Mouse (Mus musculus) left cerebral cortex, adult 2 months (tissue): ENCODE results near the gene Pla2g1b. TPM values are rescaled to one million over a fixed set of nuclear protein-coding genes. Genes with fewer than 3 reads are reported as not detected.
"Not testable (repeated sequence)": the region's sequence is repeated elsewhere in the genome, so short reads cannot be mapped to it uniquely, and the experiment has no call there.

ENCODE experiments used
- DNase-seq, 2 experiments: peaks; one replicate each; pipeline ENCODE4 v3.0.0; 2021 to 2022; ENCODE audit warnings: low spot score in 2 of 2, mixed read lengths in 1 of 2; ENCODE audit errors: extremely low spot score in 1 of 2
- H3K27ac ChIP-seq: fragments of 200-600 bp; 2 replicates; pipeline ENCODE4 v1.8.1; 2022
- H3K4me3 ChIP-seq: fragments of 200-600 bp; 2 replicates; pipeline ENCODE4 v1.8.1; 2022
- CTCF ChIP-seq: fragments of 200-600 bp; IDR thresholded peaks from 2 replicates; pipeline ENCODE4 v1.8.1; 2022; ENCODE audit warnings: antibody characterized with exemption, mild to moderate bottlenecking, moderate library complexity
- intact Hi-C: fragments of 180-260 bp; cut with DNase I; formaldehyde crosslinking; loops from one replicate; pipeline ENCODE4 v1.15.1; 2025
- total RNA-seq, 2 experiments: library from RNA; stranded (reverse); gene quantifications; 2 replicates each; pipeline ENCODE4 v1.2.3; 2021

The Pla2g1b gene
- total RNA-seq, 2 experiments from 2014 or later: not detected

DNA sequence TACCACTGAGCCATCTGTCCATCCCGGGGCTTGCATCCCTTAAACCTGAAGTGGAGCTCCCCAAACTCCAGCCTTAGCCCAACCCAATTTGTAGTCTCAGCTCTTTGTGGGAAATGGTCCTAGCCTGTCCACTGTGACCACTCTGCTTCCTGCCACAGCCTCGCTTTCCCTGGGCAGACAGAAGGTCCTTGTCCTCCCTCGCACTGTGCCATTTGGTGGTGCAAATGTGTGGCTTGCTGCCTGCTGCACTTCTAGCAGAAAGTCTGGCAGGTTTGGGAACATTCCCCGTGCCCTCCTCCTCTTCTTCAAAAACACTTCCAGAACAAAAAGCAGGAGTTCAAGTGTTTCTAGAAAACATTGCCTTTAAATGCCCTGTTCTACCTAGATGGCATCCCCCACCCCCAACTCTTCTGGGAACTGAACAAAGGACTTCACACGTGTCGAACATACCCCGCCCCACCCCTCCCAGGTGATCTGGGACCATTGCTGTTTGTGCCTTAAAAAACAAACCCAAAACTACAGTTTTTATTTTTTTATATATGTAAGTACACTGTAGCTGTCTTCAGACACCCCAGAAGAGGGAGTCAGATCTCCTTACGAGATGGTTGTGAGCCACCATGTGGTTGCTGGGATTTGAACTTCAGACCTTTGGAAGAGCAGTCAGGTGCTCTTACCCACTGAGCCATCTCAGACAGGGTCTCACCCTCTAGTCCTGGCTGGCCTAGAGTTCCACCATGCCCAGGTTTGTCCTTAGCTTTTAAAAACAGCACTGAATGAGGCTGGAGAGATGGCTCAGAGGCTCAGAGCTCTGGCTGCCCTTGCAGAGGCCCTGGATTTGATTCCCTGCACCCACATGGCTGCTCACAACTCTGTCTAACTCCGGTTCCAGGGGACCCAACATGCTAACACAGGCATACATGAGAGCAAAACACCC, 32.5 kb downstream of the Pla2g1b start:
- Histone ChIP-seq H3K4me3 (no peak overlapping the region), H3K27ac (no peak overlapping the region)
- TF ChIP-seq CTCF: no peak
- intact Hi-C loops: no loop called here
- no peak for DNase-seq

DNA sequence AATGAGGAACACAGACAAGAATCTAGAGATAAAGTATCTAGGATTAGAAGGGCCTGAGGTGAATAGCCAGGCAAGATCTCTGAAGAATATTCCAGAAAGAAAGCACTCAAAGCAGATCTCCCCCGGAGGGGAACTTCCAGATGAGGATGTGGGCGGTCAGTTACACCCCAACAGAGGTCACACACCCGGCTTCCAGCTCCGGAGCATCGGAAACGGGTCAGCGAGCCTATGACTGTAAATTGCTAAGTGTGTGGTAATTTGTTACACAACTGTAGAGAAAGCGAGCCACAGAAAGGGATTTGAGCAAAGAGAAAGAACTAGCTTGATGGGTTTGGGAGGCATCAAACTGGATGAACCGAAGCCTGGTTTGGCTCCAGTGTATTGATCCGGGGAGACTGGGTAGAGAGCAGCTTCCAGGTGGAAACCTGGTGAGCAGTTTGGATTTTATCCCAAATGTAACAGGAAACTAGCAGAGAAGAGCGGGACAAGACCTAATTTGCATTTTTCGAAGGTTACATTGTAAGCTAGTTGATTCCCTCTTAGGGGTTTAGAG, 34.4 kb downstream of the Pla2g1b start:
- no peak for TF ChIP-seq CTCF
- no peak for DNase-seq
- H3K27ac ChIP-seq: no peak overlapping the region
- intact Hi-C loops: no loop called here
- H3K4me3 ChIP-seq: no peak overlapping the region

DNA sequence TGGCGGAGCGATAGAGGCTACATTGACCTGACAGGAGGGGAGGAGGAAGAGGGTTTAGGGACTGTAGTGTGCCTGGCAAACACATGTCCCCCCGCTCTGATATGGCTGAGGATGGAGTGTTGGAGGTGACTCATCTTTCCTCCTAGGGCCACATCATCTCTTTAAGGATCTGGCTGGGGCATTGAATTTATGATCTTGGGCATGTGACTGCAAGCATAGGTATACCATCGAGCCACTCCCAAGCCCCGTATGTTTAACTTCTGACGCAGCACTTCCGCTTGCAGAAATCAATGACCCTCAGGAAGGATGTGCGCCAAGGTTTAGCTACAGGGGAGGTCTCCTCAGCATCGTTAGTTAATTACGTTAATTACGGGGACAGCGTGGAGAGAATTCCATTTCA, 37.0 kb downstream of the Pla2g1b start:
- no peak for TF ChIP-seq CTCF
- Histone ChIP-seq H3K4me3 (no peak overlapping the region), H3K27ac (no peak overlapping the region)
- intact Hi-C loops: no loop called here
- DNase-seq: no peak

DNA sequence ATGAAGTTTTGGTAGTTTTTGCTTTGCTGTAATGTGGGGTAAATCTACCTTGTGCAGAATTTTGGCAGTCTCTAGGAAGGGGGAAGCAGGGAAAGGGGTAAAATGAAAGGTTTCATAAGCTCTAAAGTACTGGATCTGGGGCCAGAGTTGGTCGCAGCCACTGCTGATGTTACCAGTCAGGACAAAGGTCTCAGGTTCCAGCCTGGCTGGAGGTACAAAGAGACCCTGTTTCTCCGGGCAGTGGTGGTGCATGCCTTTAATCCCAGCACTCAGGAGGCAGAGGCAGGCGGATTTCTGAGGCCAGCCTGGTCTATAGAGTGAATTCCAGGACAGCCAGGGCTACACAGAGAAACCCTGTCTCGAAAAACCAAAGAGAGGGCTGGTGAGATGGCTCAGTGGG, 39.6 kb downstream of the Pla2g1b start:
- not testable (repeated sequence) for DNase-seq, H3K4me3 ChIP-seq, H3K27ac ChIP-seq
- intact Hi-C loops: loop anchor here (1.0 to 5.0 kb wide), 2 partner anchors 33 to 52 kb away; partner anchors contain the start of gene Rplp0

DNA sequence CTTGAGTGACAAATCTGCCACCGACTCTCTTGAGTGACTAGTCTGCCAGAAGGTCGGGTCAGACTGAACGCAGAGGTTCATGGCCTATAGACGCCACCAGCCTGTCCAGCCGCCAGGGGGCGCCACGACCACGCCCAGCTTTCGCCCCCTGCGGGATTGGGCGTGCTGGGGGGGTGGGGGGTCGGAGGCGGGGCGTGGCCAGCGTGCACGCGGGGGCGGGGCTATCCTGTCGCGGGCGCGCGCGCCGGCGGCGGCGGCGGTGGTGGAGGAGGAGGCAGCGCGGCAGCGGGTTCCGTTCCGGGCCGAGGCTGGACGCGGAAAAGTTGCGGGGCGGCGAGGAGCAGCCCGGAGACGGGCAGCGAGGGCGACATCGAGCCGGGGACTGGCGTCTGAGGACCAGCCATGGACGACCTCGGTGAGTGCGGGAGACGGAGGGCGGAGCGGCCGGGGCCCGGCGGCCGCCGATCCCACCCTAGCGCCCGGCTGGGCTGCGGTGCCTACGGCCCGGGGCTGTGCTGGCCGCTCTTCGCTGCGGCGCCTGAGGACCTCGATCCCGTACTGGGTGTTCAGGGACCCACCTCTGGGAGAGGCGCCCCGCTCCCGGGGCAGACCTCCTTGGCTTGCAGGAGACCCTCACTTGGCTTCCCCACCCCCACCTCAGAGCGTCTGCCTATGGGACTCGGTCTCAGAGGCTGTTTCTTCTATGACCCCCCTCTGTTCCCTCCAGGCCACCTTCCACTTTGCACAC, 40.6 kb downstream of the Pla2g1b start, which contains the start of gene Pxn:
Gene Pxn (plus strand): TSS at position 223 of the 748 bp plus-strand sequence.
- peak within 1 kb of the TSS; percentile 89 for H3K27ac ChIP-seq
- peak; percentile 88 to 91 for DNase-seq
- intact Hi-C loops: loop anchor here (1.0 to 5.0 kb wide), 2 partner anchors 32 to 51 kb away; partner anchors contain the start of gene Rplp0
- TF ChIP-seq CTCF: peak; percentile 88
- peak within 1 kb of the TSS; percentile 100 for H3K4me3 ChIP-seq

DNA sequence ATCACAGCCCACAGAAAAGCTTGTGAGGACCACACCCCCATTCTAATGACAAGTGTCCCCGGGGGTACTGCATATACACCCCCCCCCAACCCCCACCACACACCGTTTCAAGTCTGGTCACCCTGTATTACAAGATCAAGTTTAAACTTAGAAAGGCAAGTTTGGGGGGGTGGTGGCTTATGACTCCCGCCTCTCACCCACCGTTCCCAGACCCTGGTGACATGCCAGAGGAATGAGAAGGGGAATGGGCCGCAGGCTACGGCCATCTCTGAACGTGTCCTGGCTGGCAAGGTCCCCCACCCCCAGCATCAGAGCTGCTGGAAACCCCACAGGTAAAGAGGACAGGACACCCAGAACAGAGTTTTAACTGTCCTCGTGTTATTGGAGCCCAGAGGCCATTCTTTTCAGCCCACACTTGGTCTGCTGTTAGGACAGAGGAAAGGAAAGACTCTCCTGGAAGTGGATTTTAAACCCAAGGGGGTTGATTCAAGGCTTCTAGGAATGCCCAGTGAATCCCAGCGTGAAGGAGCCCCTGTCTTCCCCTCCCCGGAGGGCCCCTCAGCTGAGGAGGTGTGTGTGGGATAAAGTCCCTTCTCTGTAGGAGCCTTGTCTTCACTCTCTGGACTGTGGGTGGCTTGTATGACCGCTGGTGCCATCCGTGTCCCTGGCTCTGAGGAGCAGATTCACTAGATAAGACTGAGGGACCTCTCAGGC, 41.4 kb downstream of the Pla2g1b start:
- Histone ChIP-seq H3K27ac (peak overlapping the region; percentile 33; the same call in 1 of the 2 replicates), H3K4me3 (peak overlapping the region; percentile 100)
- intact Hi-C loops: loop anchor here (5.0 kb wide), 1 partner anchor 50 kb away; the partner anchor contains the start of gene Rplp0
- DNase-seq: no peak
- no peak for TF ChIP-seq CTCF

DNA sequence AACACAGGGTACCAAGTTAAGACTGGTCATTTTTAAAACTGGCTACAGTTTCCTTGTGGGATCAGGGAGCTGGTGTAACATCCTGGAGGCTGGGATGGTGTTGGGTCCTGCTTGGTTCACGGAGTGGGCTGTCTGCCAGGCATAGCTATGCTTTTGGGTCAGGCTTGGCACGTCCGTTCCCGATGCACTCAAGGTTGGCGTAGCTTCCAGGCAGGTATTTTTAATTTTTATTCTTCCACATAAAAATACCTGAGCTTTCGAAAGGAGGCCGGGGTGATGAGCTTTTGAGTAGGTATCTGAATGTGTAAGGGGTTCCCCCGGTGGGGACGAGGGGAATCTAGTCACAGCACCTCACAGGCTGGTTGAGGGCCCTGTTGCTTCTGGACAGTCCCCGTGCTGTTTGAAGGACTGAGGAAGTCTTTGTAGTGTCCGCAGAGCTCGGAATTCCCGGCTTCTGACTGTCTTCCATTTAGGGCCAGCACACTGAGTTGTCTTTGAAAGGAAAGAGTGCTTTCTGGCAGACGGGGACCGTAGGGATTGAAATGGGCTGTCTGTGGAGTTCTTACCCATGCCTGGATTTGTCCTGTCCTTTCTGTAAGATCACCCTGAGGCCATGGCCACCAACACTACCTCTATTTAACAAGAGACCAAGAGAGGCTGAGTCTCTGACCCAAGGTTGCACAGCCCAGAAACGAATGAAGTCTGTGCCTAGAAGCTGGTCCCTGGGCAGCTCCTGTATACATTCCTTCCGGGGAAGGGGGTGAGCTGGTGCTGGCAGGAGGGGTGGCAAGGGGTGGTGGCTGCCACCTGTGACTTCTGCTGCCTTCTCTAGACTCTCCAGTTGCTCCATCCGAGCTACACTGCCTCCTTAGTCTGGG, 42.2 kb downstream of the Pla2g1b start:
- H3K4me3 ChIP-seq: peak overlapping the region; percentile 100
- no peak for TF ChIP-seq CTCF
- intact Hi-C loops: loop anchor here (5.0 kb wide), 1 partner anchor 49 kb away; the partner anchor contains the start of gene Rplp0
- no peak for DNase-seq
- peak overlapping the region; percentile 61; the same call in 1 of the 2 replicates for H3K27ac ChIP-seq

DNA sequence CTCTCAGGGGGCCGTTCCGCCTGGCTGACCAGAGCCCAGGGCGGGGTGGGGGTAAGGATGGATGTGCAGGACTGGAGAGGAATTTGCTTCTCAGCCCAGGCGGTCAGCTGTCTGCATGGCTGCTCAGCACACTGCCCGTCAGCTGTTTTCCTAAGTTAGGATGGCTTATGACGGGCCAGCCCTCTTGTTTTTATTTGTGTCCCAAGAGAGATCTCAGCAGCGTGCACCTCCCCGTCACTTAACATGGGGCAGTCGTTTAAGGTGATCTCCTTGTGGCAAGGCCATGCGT, 42.7 kb downstream of the Pla2g1b start:
- intact Hi-C loops: loop anchor here (5.0 kb wide), 1 partner anchor 48 kb away; the partner anchor contains the start of gene Rplp0
- Histone ChIP-seq H3K4me3 (peak overlapping the region; percentile 100), H3K27ac (peak overlapping the region; percentile 61)
- no peak for TF ChIP-seq CTCF
- no peak for DNase-seq

DNA sequence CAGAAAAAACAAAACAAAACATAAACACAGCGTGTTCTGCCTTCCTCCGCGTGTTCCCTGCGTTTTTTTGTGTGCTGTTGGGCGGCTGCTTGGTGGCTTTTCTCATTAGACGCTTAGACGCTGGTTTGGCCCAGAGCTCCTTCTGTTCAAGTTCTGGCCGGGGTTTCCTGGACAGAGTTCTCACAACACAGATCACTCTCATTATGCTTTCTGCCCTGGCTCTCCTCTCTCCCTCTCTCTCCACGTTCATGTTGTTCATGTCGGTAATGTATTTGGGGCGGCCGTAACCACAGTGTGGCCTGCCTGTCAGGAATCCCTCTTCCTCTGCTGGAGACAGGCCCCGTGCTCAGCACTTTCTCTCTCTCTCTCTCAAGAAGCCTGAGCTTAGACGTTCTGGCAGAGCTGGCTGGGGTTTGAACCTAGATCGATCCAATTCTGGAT, 43.3 kb downstream of the Pla2g1b start:
- DNase-seq: no peak
- Histone ChIP-seq H3K4me3 (peak overlapping the region; percentile 100), H3K27ac (peak overlapping the region; percentile 65; the same call in 1 of the 2 replicates)
- intact Hi-C loops: loop anchor here (5.0 kb wide), 1 partner anchor 48 kb away; the partner anchor contains the start of gene Rplp0
- TF ChIP-seq CTCF: no peak
